Mouse (Mus musculus) natural killer cell, adult 2 months (primary cell): ENCODE measurements at regions not wholly inside any gene's neighbourhood (a gene's known extent, or its start where the extent isn't known, plus 50 kb on each side); places are given as distances from the start of the nearest gene placed in this dataset.

ENCODE experiments used
- DNase-seq, 2 experiments: peaks; one replicate each; pipeline ENCODE4 v3.0.0; 2022; ENCODE audit warnings: low spot score in 2 of 2

GRCm38 (mm10) chr2:128473241-128473954 is 117.6 kb upstream of the Spdye4c start:
- no peak for DNase-seq

GRCm38 (mm10) chr2:128473997-128474396 is 117.0 kb upstream of the Spdye4c start:
- no peak for DNase-seq

- no peak for DNase-seq
These were observed 113.8 kb upstream of the Spdye4c start for GRCm38 (mm10) chr2:128477242-128477641.

GRCm38 (mm10) chr2:128491217-128491877 is 99.7 kb upstream of the Spdye4c start:
- DNase-seq, result no peak

GRCm38 (mm10) chr2:128493871-128494270 is 97.1 kb upstream of the Spdye4c start:
- no peak for DNase-seq

GRCm38 (mm10) chr2:128497891-128498290 is 93.1 kb upstream of the Spdye4c start:
- no peak for DNase-seq

- no peak for DNase-seq
These were observed 92.4 kb upstream of the Spdye4c start for GRCm38 (mm10) chr2:128498611-128499010.

- DNase-seq, result peak; percentile 57 to 79
These were observed 91.3 kb upstream of the Spdye4c start for GRCm38 (mm10) chr2:128499575-128500184.

- peak; percentile 18 to 49 for DNase-seq
These were observed 88.3 kb upstream of the Spdye4c start for GRCm38 (mm10) chr2:128502676-128503075.

- DNase-seq, result no peak
These were observed 87.7 kb upstream of the Spdye4c start for GRCm38 (mm10) chr2:128503136-128503935.

- no peak for DNase-seq
These were observed 83.3 kb upstream of the Spdye4c start for GRCm38 (mm10) chr2:128507591-128508243.

GRCm38 (mm10) chr2:128508244-128508605 is 82.8 kb upstream of the Spdye4c start:
- no peak for DNase-seq

- no peak for DNase-seq
These were observed 79.7 kb upstream of the Spdye4c start for GRCm38 (mm10) chr2:128511291-128511690.

GRCm38 (mm10) chr2:128512852-128513251 is 78.2 kb upstream of the Spdye4c start:
- DNase-seq, result no peak

- DNase-seq, result no peak
These were observed 76.3 kb upstream of the Spdye4c start for GRCm38 (mm10) chr2:128514463-128515290.

GRCm38 (mm10) chr2:128515701-128516100 is 75.3 kb upstream of the Spdye4c start:
- DNase-seq, result no peak

- DNase-seq, result no peak
These were observed 74.3 kb upstream of the Spdye4c start for GRCm38 (mm10) chr2:128516694-128517093.

GRCm38 (mm10) chr2:128518142-128518541 is 72.9 kb upstream of the Spdye4c start:
- DNase-seq, result no peak

- DNase-seq, result no peak
These were observed 69.1 kb upstream of the Spdye4c start for GRCm38 (mm10) chr2:128521701-128522443.
